Mouse (Mus musculus): Measurements from ENCODE around the gene Tmcc3.
"Not testable (repeated sequence)": the region's sequence is repeated elsewhere in the genome, so short reads cannot be mapped to it uniquely, and the experiment has no call there.

Tmcc3 gene

DNA sequence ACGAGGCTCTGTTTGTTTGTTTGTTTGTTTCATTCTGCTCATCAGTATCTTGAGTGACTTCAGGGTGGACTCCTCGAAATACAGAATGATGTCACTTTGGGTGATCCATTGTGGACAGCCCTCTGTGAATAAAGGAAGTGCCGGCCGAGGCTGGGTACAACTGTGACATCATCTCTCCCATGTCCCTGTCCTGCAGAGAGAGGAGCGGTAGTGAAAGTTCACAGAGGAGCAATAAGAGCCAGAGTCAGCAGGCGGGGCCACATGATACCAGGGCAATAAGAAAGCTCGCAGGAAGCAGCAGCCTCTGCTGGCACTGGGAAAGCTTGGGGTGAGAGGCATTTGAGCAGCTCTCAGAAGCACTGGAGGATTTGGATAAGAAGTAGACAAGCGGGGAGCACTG, 264.2 kb downstream of the Tmcc3 start:
- no peak for DNase-seq (ENCODE audit: low read depth, low spot score)

GRCm38 (mm10) chr10:94578870-94579269, 267.1 kb downstream of the Tmcc3 start:
- DNase-seq (ENCODE audit: low read depth, low spot score), result no peak

DNA sequence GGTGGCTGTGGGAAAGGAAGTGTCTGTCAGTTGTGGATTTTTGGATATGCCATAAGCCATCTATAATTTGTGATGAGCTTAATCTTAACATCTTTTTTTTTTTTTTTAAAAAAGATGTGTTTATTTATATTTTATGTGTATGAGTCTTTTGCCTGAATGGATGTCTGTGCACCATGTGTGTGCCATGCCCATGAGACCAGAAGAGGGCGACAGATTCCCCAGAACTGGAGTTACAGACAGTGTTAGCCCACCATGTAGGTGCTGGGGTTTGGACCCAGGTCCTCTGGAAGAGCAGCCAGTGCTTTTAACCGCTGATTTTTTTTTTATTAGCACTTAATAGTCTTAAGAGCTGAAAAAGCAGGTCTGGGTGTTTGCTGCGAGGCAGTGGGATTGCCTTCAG, 269.6 kb downstream of the Tmcc3 start:
- DNase-seq (ENCODE audit: low read depth, low spot score), result no peak

- no peak for DNase-seq (ENCODE audit: low read depth, low spot score)
Observed at GRCm38 (mm10) chr10:94583714-94584113, 272.0 kb downstream of the Tmcc3 start.

DNA sequence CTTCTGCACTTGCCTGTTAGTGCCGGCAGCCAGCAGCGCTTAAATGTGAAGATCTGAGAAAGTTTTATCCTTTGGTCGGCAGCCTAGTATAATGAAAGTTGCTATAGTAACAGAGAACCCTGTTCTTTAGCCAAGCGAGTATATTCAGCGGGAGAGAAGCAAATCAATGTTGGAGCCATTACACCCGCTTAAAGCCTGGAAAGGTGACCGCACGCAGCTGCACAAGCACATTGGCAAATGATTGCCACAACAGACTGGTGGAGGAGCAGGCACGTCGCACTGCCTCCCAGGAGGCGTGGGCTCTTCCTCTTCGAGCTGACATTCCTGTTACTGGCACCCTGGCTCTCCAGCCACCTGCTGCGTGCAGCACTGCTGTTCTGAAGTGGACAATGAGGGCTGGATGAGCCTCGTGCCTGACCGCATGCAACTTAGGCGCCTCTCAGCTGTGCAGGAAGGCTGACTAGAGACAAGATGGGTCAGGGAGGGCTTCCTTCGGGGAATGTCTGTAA, 273.2 kb downstream of the Tmcc3 start:
- DNase-seq (ENCODE audit: low read depth, low spot score), result no peak

GRCm38 (mm10) chr10:94585819-94586218, 274.1 kb downstream of the Tmcc3 start:
- DNase-seq (ENCODE audit: low read depth, low spot score), result peak; percentile 9

DNA sequence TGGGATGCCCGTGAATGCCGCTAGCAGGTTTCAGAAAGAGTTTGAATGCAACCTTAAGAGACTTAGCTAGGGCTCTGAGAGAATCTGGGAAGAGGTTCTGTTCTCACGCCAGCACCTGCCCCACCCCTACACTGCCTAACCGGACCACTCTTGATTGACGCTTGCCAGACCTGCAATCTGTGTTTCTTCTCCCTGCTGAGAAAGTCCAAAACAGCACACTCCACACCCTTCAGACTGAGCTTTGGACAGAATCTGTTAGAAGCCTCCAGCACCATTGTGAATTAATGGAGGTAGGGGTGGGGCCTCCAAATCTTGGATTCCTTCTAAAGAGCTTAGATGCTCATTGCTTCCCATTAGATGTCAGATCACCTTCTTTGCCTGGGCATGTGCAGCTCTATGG, 277.2 kb downstream of the Tmcc3 start:
- DNase-seq (ENCODE audit: low read depth, low spot score), result no peak

GRCm38 (mm10) chr10:94595705-94596104, 284.0 kb downstream of the Tmcc3 start:
- DNase-seq (ENCODE audit: low read depth, low spot score), result no peak

- not testable (repeated sequence) for DNase-seq (ENCODE audit: low read depth, low spot score)
Observed at GRCm38 (mm10) chr10:94599846-94600245, 288.1 kb downstream of the Tmcc3 start.

GRCm38 (mm10) chr10:94601034-94601433, 289.3 kb downstream of the Tmcc3 start:
- DNase-seq (ENCODE audit: low read depth, low spot score), result no peak

- no peak for DNase-seq (ENCODE audit: low read depth, low spot score)
Observed at GRCm38 (mm10) chr10:94605491-94605890, 293.7 kb downstream of the Tmcc3 start.

- DNase-seq (ENCODE audit: low read depth, low spot score), result peak; percentile 80
Observed at GRCm38 (mm10) chr10:94609309-94609777, 297.6 kb downstream of the Tmcc3 start.

GRCm38 (mm10) chr10:94611228-94611968, 299.6 kb downstream of the Tmcc3 start:
- no peak for DNase-seq (ENCODE audit: low read depth, low spot score)

- DNase-seq (ENCODE audit: low read depth, low spot score), result no peak
Observed at GRCm38 (mm10) chr10:94611969-94612440, 300.3 kb downstream of the Tmcc3 start.

DNA sequence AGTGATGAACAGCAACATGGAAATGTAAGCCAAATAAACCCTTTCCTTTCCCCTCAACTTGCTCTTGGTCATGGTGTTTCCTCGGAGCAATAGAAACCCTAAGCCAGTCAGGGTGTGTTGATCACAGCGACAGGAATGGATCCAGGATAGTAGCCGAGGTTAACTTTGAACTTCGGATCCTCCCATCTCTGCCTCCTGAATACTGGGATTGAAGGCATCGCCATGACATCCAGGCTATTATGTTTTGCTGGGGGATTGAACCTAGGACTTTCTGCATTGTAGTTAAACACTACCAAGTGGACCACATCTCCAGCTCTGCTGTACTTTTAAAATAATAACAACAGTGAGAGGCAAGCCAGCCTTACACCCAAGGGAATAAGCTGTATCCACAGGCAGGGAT, 307.8 kb downstream of the Tmcc3 start:
- DNase-seq (ENCODE audit: low read depth, low spot score), result no peak

DNA sequence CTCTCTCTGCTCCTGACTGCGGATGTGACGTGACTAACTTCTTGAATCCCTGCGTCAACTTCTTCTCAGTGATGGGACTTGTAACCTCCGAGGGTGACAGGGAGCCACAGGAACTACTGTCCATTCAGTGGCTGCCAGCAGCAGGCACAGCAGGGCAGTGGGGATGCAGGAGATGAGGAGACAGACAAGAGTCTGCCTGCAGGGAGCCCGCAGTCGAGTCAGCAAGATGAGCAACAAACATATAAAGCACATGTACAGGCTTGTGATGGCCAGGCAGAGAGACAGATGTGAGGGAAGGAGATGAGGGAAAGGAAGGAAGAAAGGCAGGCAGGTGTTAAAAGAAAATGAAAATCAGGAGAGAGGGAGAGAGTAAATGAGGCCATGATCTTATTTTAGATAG, 308.8 kb downstream of the Tmcc3 start:
- no peak for DNase-seq (ENCODE audit: low read depth, low spot score)

GRCm38 (mm10) chr10:94621420-94622225, 309.9 kb downstream of the Tmcc3 start:
- no peak for DNase-seq (ENCODE audit: low read depth, low spot score)

DNA sequence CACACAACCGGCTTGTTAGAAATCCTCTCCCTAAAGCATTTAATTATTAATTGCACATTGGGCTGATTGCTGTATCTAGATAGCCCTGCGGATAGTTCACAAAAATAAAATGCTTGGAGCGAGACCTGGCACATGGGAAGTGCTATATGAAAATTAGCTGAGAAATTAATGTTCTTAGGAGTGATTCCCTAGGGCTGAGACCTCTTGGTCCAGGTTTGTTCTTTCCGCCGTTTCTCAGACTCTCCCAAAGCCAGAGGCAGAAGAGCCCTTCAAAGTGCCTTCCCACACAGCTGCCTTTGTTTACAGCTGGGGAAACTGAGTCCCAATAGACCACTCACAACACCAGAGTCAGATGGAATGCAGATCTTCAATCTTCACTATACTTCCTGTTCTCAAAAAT, 310.5 kb downstream of the Tmcc3 start:
- DNase-seq (ENCODE audit: low read depth, low spot score), result no peak

DNA sequence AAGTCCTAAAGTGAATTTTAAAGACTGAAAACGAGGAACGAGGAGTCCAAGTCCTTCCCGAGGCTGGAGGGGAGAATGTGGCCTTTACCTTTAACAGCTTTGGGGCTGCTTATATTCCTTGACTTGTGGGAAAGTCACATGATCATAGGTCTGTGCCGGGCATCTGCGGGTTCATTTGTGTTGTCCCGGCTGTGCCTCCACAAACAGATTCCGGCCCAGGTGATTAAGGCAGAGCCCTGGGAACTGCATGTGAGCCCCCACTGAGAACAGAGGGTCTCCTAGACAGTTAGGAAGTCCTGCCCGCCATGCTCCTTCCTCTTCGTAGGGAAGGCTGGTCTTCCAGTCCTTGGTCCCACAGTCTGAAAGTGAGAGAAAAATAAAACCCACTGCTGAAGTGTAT, 311.1 kb downstream of the Tmcc3 start:
- DNase-seq (ENCODE audit: low read depth, low spot score), result peak; percentile 30

GRCm38 (mm10) chr10:94623617-94624016, 311.9 kb downstream of the Tmcc3 start:
- DNase-seq (ENCODE audit: low read depth, low spot score), result peak; percentile 88

GRCm38 (mm10) chr10:94625036-94625435, 313.3 kb downstream of the Tmcc3 start:
- DNase-seq (ENCODE audit: low read depth, low spot score), result no peak

GRCm38 (mm10) chr10:94625606-94626005, 313.9 kb downstream of the Tmcc3 start:
- no peak for DNase-seq (ENCODE audit: low read depth, low spot score)
